Mouse (Mus musculus) CH12.LX (cell line): ENCODE results near the gene Scel. TPM values are rescaled to one million over a fixed set of nuclear protein-coding genes. Genes with fewer than 3 reads are reported as not detected.
A peak's percentile ranks its signal among the peaks of the same experiment; 100 is the strongest.

Experiments used
- DNase-seq: peaks from one replicate; pipeline ENCODE4 v3.0.0-alpha.2; 2013; ENCODE audit errors: extremely low read depth
- H3K27ac ChIP-seq: 2 replicates; pipeline ENCODE4 v1.5.1; 2012; ENCODE audit warnings: low read depth, mild to moderate bottlenecking, control low read depth, moderate library complexity; ENCODE audit not compliant: insufficient read depth
- H3K27me3 ChIP-seq: replicated peaks from 2 replicates; pipeline ENCODE3; 2012; ENCODE audit warnings: inconsistent platforms
- H3K36me3 ChIP-seq, 2 experiments: replicated peaks in 1 of 2; 2 replicates each; pipeline versions ENCODE3 to v1.6.1; 2012; ENCODE audit warnings: inconsistent platforms in 1 of 2, low read length in 1 of 2, mild to moderate bottlenecking in 1 of 2, mixed read lengths in 1 of 2, moderate library complexity in 1 of 2; ENCODE audit not compliant: control insufficient read depth in 1 of 2, insufficient read depth in 1 of 2
- H3K4me1 ChIP-seq, 2 experiments: 2 replicates each; pipeline ENCODE4 v1.6.1; 2012; ENCODE audit warnings: inconsistent platforms in 1 of 2, moderate library complexity in 1 of 2; ENCODE audit not compliant: insufficient read depth in 2 of 2, control insufficient read depth in 1 of 2
- H3K4me2 ChIP-seq: 2 replicates; pipeline ENCODE4 v1.6.1; 2012; ENCODE audit warnings: low read depth, mild to moderate bottlenecking, control low read depth; ENCODE audit not compliant: poor library complexity, insufficient read depth, severe bottlenecking
- H3K4me3 ChIP-seq, 3 experiments: fragments of 150-350 bp in 1 of 3; sonication (generic) in 1 of 3; replicated peaks in 1 of 3; 2 replicates each; pipeline versions ENCODE3 to v1.5.1; 2011 to 2012; ENCODE audit warnings: low read depth in 2 of 3, low read length in 2 of 3, mild to moderate bottlenecking in 2 of 3, moderate library complexity in 2 of 3, control low read depth in 1 of 3, improper control_type of control experiment in 1 of 3, inconsistent platforms in 1 of 3, mixed read lengths in 1 of 3; ENCODE audit not compliant: poor library complexity in 1 of 3
- H3K79me2 ChIP-seq: replicated peaks from 2 replicates; pipeline ENCODE4 v1.6.1; 2012; ENCODE audit warnings: mild to moderate bottlenecking, moderate library complexity; ENCODE audit not compliant: control insufficient read depth, poor library complexity, insufficient read depth, severe bottlenecking; ENCODE audit errors: extremely low read depth
- H3K9ac ChIP-seq: 2 replicates; pipeline ENCODE4 v1.6.1; 2012; ENCODE audit warnings: low read depth, mild to moderate bottlenecking, control low read depth, moderate library complexity; ENCODE audit not compliant: insufficient read depth
- H3K9me3 ChIP-seq: replicated peaks from 2 replicates; pipeline ENCODE3; 2012; ENCODE audit warnings: low read length, inconsistent platforms, mixed read lengths
- BHLHE40 ChIP-seq: IDR thresholded peaks from 2 replicates; pipeline ENCODE4 v1.6.1; 2011; ENCODE audit warnings: mild to moderate bottlenecking, low read depth, low read length, improper control_type of control experiment
- CHD1 ChIP-seq: IDR thresholded peaks from 2 replicates; pipeline ENCODE4 v1.6.1; 2012; ENCODE audit warnings: low read depth, low read length, improper control_type of control experiment, inconsistent platforms
- CHD2 ChIP-seq: IDR thresholded peaks from 2 replicates; pipeline ENCODE4 v1.6.1; 2011; ENCODE audit warnings: low read length, improper control_type of control experiment
- CTCF ChIP-seq, 2 experiments: IDR thresholded peaks in 1 of 2; conservative IDR thresholded peaks in 1 of 2; 2 replicates each; pipeline ENCODE4 v1.5.1; 2011 to 2012; ENCODE audit warnings: low read depth in 2 of 2, low read length in 2 of 2, improper control_type of control experiment in 1 of 2, inconsistent platforms in 1 of 2, mild to moderate bottlenecking in 1 of 2, moderate library complexity in 1 of 2
- E2F4 ChIP-seq: IDR thresholded peaks from 2 replicates; pipeline ENCODE4 v1.6.1; 2011; ENCODE audit warnings: low read depth, low read length, improper control_type of control experiment; ENCODE audit not compliant: insufficient replicate concordance
- EP300 ChIP-seq: IDR thresholded peaks from 2 replicates; pipeline ENCODE4 v1.6.1; 2011; ENCODE audit warnings: low read length, improper control_type of control experiment
- ETS1 ChIP-seq: conservative IDR thresholded peaks from 2 replicates; pipeline ENCODE4 v1.6.1; 2012; ENCODE audit warnings: low read depth, mild to moderate bottlenecking, inconsistent platforms, low read length, improper control_type of control experiment, moderate library complexity
- GABPA ChIP-seq: IDR thresholded peaks from 2 replicates; pipeline ENCODE4 v1.6.1; 2012; ENCODE audit warnings: low read depth, low read length, improper control_type of control experiment, inconsistent platforms; ENCODE audit not compliant: insufficient replicate concordance
- HCFC1 ChIP-seq: IDR thresholded peaks from 2 replicates; pipeline ENCODE4 v1.6.1; 2012; ENCODE audit warnings: low read depth, mild to moderate bottlenecking, inconsistent platforms, low read length, improper control_type of control experiment
- IRF4 ChIP-seq: IDR thresholded peaks from 2 replicates; pipeline ENCODE4 v1.6.1; 2014; ENCODE audit warnings: low read depth, mild to moderate bottlenecking, inconsistent platforms, low read length, improper control_type of control experiment
- JUN ChIP-seq: IDR thresholded peaks from 2 replicates; pipeline ENCODE4 v1.6.1; 2011; ENCODE audit warnings: low read depth, mild to moderate bottlenecking, low read length, improper control_type of control experiment, moderate library complexity; ENCODE audit not compliant: insufficient read depth
- JUND ChIP-seq: conservative IDR thresholded peaks from 2 replicates; pipeline ENCODE4 v1.6.1; 2011; ENCODE audit warnings: low read depth, low read length, improper control_type of control experiment
- MAFK ChIP-seq: IDR thresholded peaks from 2 replicates; pipeline ENCODE4 v1.6.1; 2011; ENCODE audit warnings: low read length, improper control_type of control experiment; ENCODE audit not compliant: insufficient replicate concordance
- MAZ ChIP-seq: IDR thresholded peaks from 2 replicates; pipeline ENCODE4 v1.6.1; 2012; ENCODE audit warnings: low read depth, mild to moderate bottlenecking, inconsistent platforms, low read length, improper control_type of control experiment, moderate library complexity
- MXI1 ChIP-seq: IDR thresholded peaks from 2 replicates; pipeline ENCODE4 v1.6.1; 2011; ENCODE audit warnings: mild to moderate bottlenecking, low read depth, low read length, improper control_type of control experiment
- NELFE ChIP-seq: IDR thresholded peaks from 2 replicates; pipeline ENCODE4 v1.6.1; 2011; ENCODE audit warnings: low read depth, low read length, improper control_type of control experiment
- TCF12 ChIP-seq: IDR thresholded peaks from 2 replicates; pipeline ENCODE4 v1.6.1; 2014; ENCODE audit warnings: low read depth, mild to moderate bottlenecking, inconsistent platforms, low read length, improper control_type of control experiment
- USF2 ChIP-seq: conservative IDR thresholded peaks from 2 replicates; pipeline ENCODE4 v1.6.1; 2011; ENCODE audit warnings: low read depth, low read length, improper control_type of control experiment
- ZKSCAN1 ChIP-seq: IDR thresholded peaks from 2 replicates; pipeline ENCODE4 v1.6.1; 2012; ENCODE audit warnings: low read depth, inconsistent platforms, low read length, improper control_type of control experiment, borderline replicate concordance
- ZMIZ1 ChIP-seq: IDR thresholded peaks from 2 replicates; pipeline ENCODE4 v1.6.1; 2012; ENCODE audit warnings: low read depth, mild to moderate bottlenecking, inconsistent platforms, low read length, improper control_type of control experiment
- dilution Hi-C: fragments of 300-500 bp; cut with MboI; formaldehyde crosslinking; loops from 2 replicates; pipeline ENCODE4 v1.14.3; 2020; ENCODE audit warnings: low sequenced_read_pairs; ENCODE audit not compliant: extremely low pct_unique_long_range_greater_than_20kb, extremely low pct_ligation_motif_present
- in situ Hi-C: fragments of 300-500 bp; cut with MboI; formaldehyde crosslinking; loops from 3 replicates; pipeline ENCODE4 v1.14.3; 2019; ENCODE audit warnings: low sequenced_read_pairs, low pct_ligation_motif_present, low pct_unique_long_range_greater_than_20kb, mixed read lengths
- polyA plus RNA-seq: library from polyadenylated mRNA; unstranded; fragments of >175 nt; gene quantifications from 2 replicates; pipeline ENCODE4 v1.2.1, GENCODE M21; 2012; ENCODE audit warnings: low read depth; ENCODE audit not compliant: insufficient read length
- total RNA-seq, 2 experiments: library from RNA; depleted of rRNA; stranded (reverse); fragments of 300-350 nt in 1 of 2; fragments of >200 nt in 1 of 2; gene quantifications; 2 replicates each; pipeline ENCODE4 v1.2.3; 2012 to 2014

The Scel gene
- 0.04 and 0.13 TPM in 2 replicates for total RNA-seq (2012; rRNA removed)
- total RNA-seq (2014; rRNA removed) = 0.31 and 0.62 TPM in 2 replicates
- polyA plus RNA-seq = 0.30 and 0.31 TPM in 2 replicates

GRCm38 (mm10) chr14:103512802-103513472 lies at the start of gene Scel:
Gene Scel, plus strand, starts transcription at chr14:103513342.
- Histone ChIP-seq H3K27ac (no peak within 1 kb of the TSS), H3K4me3 (no peak within 1 kb of the TSS), H3K9ac (no peak within 1 kb of the TSS), H3K36me3 (no peaks in the 10 kb centered on the region), H3K4me1 (peaks cover under 1 to 12% of the 10 kb centered on the region in 2 experiments; a peak in 3 of 4 replicates), H3K27me3 (no peaks in the 10 kb centered on the region), H3K9me3 (no peaks in the 10 kb centered on the region), H3K79me2 (no peaks in the 10 kb centered on the region), H3K4me2 (peak within 1 kb of the TSS; percentile 22; the same call in 1 of the 2 replicates)
- dilution Hi-C loops = no loop called here
- TF ChIP-seq ZMIZ1 (no peak), TCF12 (peak; percentile 38; the same call in 1 of the 2 replicates)
- in situ Hi-C loops = no loop called here
- DNase-seq = peak; percentile 36

- dilution Hi-C loops = no loop called here
- in situ Hi-C loops = loop anchor here (5.0 kb wide), 1 partner anchor 117 kb away; no protein-coding TSS in a partner anchor
- peak overlapping the region; percentile 94 for H3K9ac ChIP-seq
- no peaks in the 10 kb centered on the region for H3K36me3 ChIP-seq
- no peaks in the 10 kb centered on the region for H3K79me2 ChIP-seq
- peak overlapping the region; percentile 69 for H3K27ac ChIP-seq
- no peaks in the 10 kb centered on the region for H3K27me3 ChIP-seq
- peak; percentile 46 for DNase-seq
- no peaks in the 10 kb centered on the region for H3K9me3 ChIP-seq
- H3K4me3 ChIP-seq = peak overlapping the region in 2 of 3 experiments; percentile 50 to 64
- H3K4me1 ChIP-seq = peaks cover 13 to 41% of the 10 kb centered on the region in 2 experiments
- peak; percentile 38; the same call in 1 of the 2 replicates for TF ChIP-seq JUN
- peak; percentile 65 for TF ChIP-seq JUND
- TF ChIP-seq EP300 = peak; percentile 56
- TF ChIP-seq GABPA = no peak
- TF ChIP-seq HCFC1 = no peak
- 0 out of 2 replicates have a peak, but pooled peaks have one; percentile 22 for TF ChIP-seq BHLHE40
- peak overlapping the region; percentile 96 for H3K4me2 ChIP-seq
Observed at GRCm38 (mm10) chr14:103468691-103469463, 44.3 kb upstream of the Scel start.

- in situ Hi-C loops = loop anchor here (5.0 kb wide), 1 partner anchor 117 kb away; no protein-coding TSS in a partner anchor
- H3K4me3 ChIP-seq = peak overlapping the region; percentile 50 to 64 (median 62)
- dilution Hi-C loops = no loop called here
- TF ChIP-seq IRF4 (peak; percentile 56; the same call in 1 of the 2 replicates), E2F4 (0 out of 2 replicates have a peak, but pooled peaks have one; percentile 42), MAFK (peak; percentile 64; the same call in 1 of the 2 replicates), ZKSCAN1 (no peak), USF2 (no peak), ETS1 (peak; percentile 30; the same call in 1 of the 2 replicates), MXI1 (peak; percentile 80), CTCF (conservative IDR thresholded peaks at IDR 0.05 in 1 of 2, IDR thresholded peaks at IDR 0.05 in 1 of 2; ENCODE audit: low read depth in 2 of 2, low read length in 2 of 2) (peak; percentile 76 to 84), HCFC1 (no peak), CHD2 (no peak), NELFE (0 out of 2 replicates have a peak, but pooled peaks have one; percentile 46), CHD1 (peak; percentile 43; the same call in 1 of the 2 replicates), JUN (no peak; the same call in 1 of the 2 replicates), MAZ (0 out of 2 replicates have a peak, but pooled peaks have one; percentile 49)
Observed at GRCm38 (mm10) chr14:103469464-103470015, 43.6 kb upstream of the Scel start.

More at GRCm38 (mm10) chr14:103469464-103470015, 43.6 kb upstream of the Scel start:
- H3K9me3 ChIP-seq = no peaks in the 10 kb centered on the region
- no peaks in the 10 kb centered on the region for H3K27me3 ChIP-seq
- no peaks in the 10 kb centered on the region for H3K36me3 ChIP-seq
- H3K4me2 ChIP-seq = peak overlapping the region; percentile 96
- peak; percentile 91 for DNase-seq
- H3K79me2 ChIP-seq = no peaks in the 10 kb centered on the region
- H3K9ac ChIP-seq = peak overlapping the region; percentile 94
- H3K4me1 ChIP-seq = peaks cover 13 to 47% of the 10 kb centered on the region in 2 experiments
- peak overlapping the region; percentile 69 for H3K27ac ChIP-seq
